Mouse (Mus musculus) liver, embryonic 11.5 days (tissue): Measurements from ENCODE around the gene Klhl8. TPM values are rescaled to one million over a fixed set of nuclear protein-coding genes. Genes with fewer than 3 reads are reported as not detected.

Experiments used
- ATAC-seq: fragments of 200-750 bp; cut with Nextera tagmentation; replicated peaks from 2 replicates; pipeline ENCODE4 v1.8.0; 2017; ENCODE audit warnings: moderate number of reproducible peaks, mild to moderate bottlenecking, moderate TSS enrichment, moderate library complexity; ENCODE audit not compliant: low FRiP score
- DNase-seq: peaks from one replicate; pipeline ENCODE4 v3.0.0-alpha.2; 2017; ENCODE audit warnings: low spot score
- H3K27ac ChIP-seq: fragments of 300-500 bp; sonication (generic); 2 replicates; pipeline ENCODE4 v1.5.1; 2014; ENCODE audit warnings: mild to moderate bottlenecking, low read depth, low read length, control low read depth
- H3K27me3 ChIP-seq: fragments of 300-500 bp; sonication (generic); replicated peaks from 2 replicates; pipeline ENCODE4 v1.6.1; 2014; ENCODE audit warnings: low read length, mixed read lengths; ENCODE audit not compliant: control insufficient read depth, insufficient read depth
- H3K36me3 ChIP-seq: fragments of 300-500 bp; sonication (generic); 2 replicates; pipeline ENCODE4 v1.6.1; 2014; ENCODE audit warnings: mild to moderate bottlenecking, low read length, moderate library complexity, mixed read lengths; ENCODE audit not compliant: control insufficient read depth, insufficient read depth
- H3K4me1 ChIP-seq: fragments of 300-500 bp; sonication (generic); replicated peaks from 2 replicates; pipeline ENCODE4 v1.6.1; 2014; ENCODE audit warnings: low read length, mixed read lengths; ENCODE audit not compliant: control insufficient read depth, insufficient read depth
- H3K4me2 ChIP-seq: fragments of 300-500 bp; sonication (generic); 2 replicates; pipeline ENCODE4 v1.6.1; 2014; ENCODE audit warnings: mild to moderate bottlenecking, control low read depth, moderate library complexity
- H3K4me3 ChIP-seq: fragments of 300-500 bp; sonication (generic); 2 replicates; pipeline ENCODE4 v1.5.1; 2014; ENCODE audit warnings: low read depth, low read length, control low read depth
- H3K9ac ChIP-seq: fragments of 300-500 bp; sonication (generic); 2 replicates; pipeline ENCODE4 v1.6.1; 2014; ENCODE audit warnings: low read depth, low read length, control low read depth
- H3K9me3 ChIP-seq: fragments of 300-500 bp; sonication (generic); 2 replicates; pipeline ENCODE4 v1.6.1; 2016; ENCODE audit warnings: low read length, inconsistent platforms, mixed read lengths; ENCODE audit not compliant: control insufficient read depth
- WGBS: fragments of 180-500 bp; shearing (Covaris S2); extraction: QIAGEN DNeasy Blood & Tissue Kit; methylation state at CpG from one replicate; pipeline ENCODE4 v1.1.7; 2014; 5-methylcytosine and 5-hydroxymethylcytosine counted together
- polyA plus RNA-seq: library from polyadenylated mRNA; unstranded; fragments of >200 nt; fragmentation: Nextera tagmentation; extraction: Ambion mirVana; gene quantifications from 2 replicates; pipeline ENCODE4 v1.2.1, GENCODE M21; 2014

The Klhl8 gene
- polyA plus RNA-seq, 1 experiment from 2014 or later: 4.5 TPM

GRCm38 (mm10) chr5:103846154-103846551, 64.9 kb downstream of the Klhl8 start:
- Histone ChIP-seq H3K4me3 (no peak overlapping the region), H3K4me2 (no peak overlapping the region), H3K9me3 (no peaks in the 10 kb centered on the region), H3K36me3 (peaks cover 22% of the 10 kb centered on the region; the same call in 1 of the 2 replicates), H3K27me3 (no peaks in the 10 kb centered on the region), H3K4me1 (no peaks in the 10 kb centered on the region), H3K9ac (no peak overlapping the region), H3K27ac (no peak overlapping the region)
- no peak for DNase-seq
- no peak for ATAC-seq
- WGBS: 90% methylated on average over 10 of the region's 10 CpGs

DNA sequence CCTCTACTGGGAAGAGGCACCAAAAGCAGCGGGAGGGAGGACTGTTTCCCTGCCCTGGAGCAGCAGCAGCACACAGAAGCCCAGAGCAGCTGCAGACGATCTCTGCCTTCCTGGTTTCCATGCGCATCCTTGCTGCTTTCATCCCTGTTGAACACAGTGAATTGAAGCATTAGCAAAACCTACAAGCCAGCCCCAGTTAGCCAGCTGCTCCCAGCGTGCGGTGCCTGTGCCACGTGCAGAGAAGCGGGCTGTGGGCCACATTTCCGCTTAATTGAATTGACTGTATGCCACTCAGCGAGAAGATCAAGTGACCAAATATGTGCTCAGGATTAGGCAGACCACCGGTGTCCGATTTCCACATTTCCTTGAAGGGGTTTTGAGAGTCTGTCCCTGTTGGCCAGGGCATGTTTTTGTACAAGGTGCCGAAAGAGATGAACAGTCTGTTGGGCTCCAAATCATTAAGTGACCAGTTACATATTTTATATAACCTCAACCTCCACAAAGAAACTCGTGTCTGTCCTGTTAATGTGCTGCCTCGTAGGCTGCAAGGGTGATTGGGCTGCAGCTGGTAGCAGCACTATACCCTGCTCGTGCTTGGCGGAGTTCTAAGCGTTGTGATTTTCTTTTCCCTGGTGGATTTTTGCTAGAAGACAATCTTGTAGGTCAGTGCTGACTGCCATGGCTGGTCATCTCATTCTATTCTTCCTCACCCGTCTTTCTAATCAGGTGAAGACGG, 65.5 kb downstream of the Klhl8 start:
- Histone ChIP-seq H3K27ac (no peak overlapping the region), H3K4me2 (no peak overlapping the region), H3K9me3 (no peaks in the 10 kb centered on the region), H3K27me3 (no peaks in the 10 kb centered on the region), H3K36me3 (peaks cover 25% of the 10 kb centered on the region; the same call in 1 of the 2 replicates), H3K9ac (no peak overlapping the region), H3K4me3 (no peak overlapping the region), H3K4me1 (no peaks in the 10 kb centered on the region)
- WGBS: 89% methylated on average over 19 of the region's 19 CpGs
- DNase-seq (no peak), ATAC-seq (no peak)

GRCm38 (mm10) chr5:103843938-103844337, 67.1 kb downstream of the Klhl8 start:
- DNase-seq (no peak), ATAC-seq (no peak)
- Histone ChIP-seq H3K4me3 (no peak overlapping the region), H3K4me1 (no peaks in the 10 kb centered on the region), H3K27ac (no peak overlapping the region), H3K4me2 (no peak overlapping the region), H3K27me3 (no peaks in the 10 kb centered on the region), H3K36me3 (peaks cover 22% of the 10 kb centered on the region; the same call in 1 of the 2 replicates), H3K9ac (no peak overlapping the region), H3K9me3 (no peaks in the 10 kb centered on the region)
- WGBS: 55% methylated on average over 1 of the region's 1 CpGs

- DNase-seq (no peak), ATAC-seq (no peak)
- Histone ChIP-seq H3K4me3 (no peak overlapping the region), H3K9me3 (no peaks in the 10 kb centered on the region), H3K27me3 (no peaks in the 10 kb centered on the region), H3K4me2 (no peak overlapping the region), H3K36me3 (peaks cover 11% of the 10 kb centered on the region; the same call in 1 of the 2 replicates), H3K9ac (no peak overlapping the region), H3K4me1 (no peaks in the 10 kb centered on the region), H3K27ac (no peak overlapping the region)
- WGBS: 86% methylated on average over 3 of the region's 3 CpGs
Measured at GRCm38 (mm10) chr5:103839265-103839626, 71.8 kb downstream of the Klhl8 start.

DNA sequence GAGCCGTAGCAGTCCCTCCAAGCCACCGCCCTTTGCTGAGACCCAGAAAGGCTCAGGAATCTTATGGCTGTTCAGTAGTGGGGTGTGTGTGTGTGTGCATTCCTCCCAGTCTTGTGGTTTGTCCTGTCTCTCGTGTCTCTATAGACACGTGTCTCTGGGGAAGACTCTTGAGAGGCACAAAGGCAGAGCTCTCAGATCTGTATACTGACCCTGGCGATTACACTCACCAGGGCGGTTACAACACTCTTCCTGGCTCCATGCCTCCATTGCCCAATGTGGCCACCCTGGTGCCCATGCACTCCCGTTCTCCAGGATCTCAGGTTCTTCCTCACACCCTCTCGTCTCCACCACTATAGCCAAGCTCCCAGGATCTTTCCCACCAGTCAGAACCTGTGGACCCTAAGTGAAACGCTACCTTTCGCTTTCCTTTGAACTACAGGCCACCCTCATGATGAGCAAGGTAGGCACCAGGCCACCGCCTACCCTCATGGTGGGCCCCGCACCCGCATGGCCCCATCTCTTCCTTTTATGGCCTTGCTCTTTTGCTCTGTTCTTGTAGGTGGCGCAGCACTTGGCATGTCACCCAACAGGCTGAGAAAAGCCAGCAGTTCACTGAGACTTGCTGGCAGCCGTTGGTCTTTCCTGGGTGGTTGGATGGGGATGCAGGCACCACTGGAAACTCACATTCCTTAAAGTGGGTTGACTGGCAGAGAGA, 72.4 kb downstream of the Klhl8 start:
- Histone ChIP-seq H3K27ac (no peak overlapping the region), H3K9me3 (no peaks in the 10 kb centered on the region), H3K4me1 (no peaks in the 10 kb centered on the region), H3K27me3 (no peaks in the 10 kb centered on the region), H3K4me2 (no peak overlapping the region), H3K36me3 (peaks cover 13% of the 10 kb centered on the region; the same call in 1 of the 2 replicates), H3K4me3 (no peak overlapping the region), H3K9ac (no peak overlapping the region)
- ATAC-seq: no peak
- WGBS: 89% methylated on average over 15 of the region's 15 CpGs
- no peak for DNase-seq

DNA sequence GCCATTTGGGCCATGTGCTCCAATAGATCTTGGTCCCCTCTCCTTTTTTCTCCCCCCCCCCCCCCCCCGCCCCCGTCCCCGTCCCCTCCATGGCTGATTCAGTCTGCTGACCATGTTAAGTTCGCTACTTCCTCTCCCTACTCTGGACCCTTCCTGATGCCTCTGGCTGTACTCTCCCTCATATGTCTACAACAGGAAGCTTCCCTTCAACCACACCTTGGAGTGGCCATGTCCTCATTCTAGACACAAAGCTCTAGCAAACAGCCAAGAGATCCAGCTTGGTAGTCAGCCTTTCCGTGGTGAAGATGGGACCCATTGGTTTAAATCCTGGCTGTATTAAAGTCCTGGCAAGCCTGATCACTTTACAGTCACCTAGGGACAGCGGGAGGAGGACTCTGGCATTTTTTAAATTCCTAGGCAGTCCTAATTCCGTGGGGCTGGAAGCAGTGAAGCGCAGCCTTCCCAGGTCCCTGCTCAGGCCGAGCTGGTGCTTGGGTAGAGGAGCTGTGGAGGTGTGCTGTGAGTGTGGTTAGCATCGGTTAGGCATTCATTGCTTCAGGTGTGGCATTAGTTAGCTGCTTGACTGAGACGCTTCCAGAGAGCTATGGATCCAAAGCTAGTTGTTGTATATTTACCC, 74.8 kb downstream of the Klhl8 start:
- H3K9ac ChIP-seq: no peak overlapping the region
- H3K4me1 ChIP-seq: no peaks in the 10 kb centered on the region
- H3K4me2 ChIP-seq: no peak overlapping the region
- WGBS: 77% methylated on average over 10 of the region's 11 CpGs
- H3K27ac ChIP-seq: no peak overlapping the region
- ATAC-seq (no peak), DNase-seq (no peak)
- no peaks in the 10 kb centered on the region for H3K9me3 ChIP-seq
- H3K36me3 ChIP-seq: peaks cover 17% of the 10 kb centered on the region; the same call in 1 of the 2 replicates
- H3K27me3 ChIP-seq: no peaks in the 10 kb centered on the region
- no peak overlapping the region for H3K4me3 ChIP-seq

DNA sequence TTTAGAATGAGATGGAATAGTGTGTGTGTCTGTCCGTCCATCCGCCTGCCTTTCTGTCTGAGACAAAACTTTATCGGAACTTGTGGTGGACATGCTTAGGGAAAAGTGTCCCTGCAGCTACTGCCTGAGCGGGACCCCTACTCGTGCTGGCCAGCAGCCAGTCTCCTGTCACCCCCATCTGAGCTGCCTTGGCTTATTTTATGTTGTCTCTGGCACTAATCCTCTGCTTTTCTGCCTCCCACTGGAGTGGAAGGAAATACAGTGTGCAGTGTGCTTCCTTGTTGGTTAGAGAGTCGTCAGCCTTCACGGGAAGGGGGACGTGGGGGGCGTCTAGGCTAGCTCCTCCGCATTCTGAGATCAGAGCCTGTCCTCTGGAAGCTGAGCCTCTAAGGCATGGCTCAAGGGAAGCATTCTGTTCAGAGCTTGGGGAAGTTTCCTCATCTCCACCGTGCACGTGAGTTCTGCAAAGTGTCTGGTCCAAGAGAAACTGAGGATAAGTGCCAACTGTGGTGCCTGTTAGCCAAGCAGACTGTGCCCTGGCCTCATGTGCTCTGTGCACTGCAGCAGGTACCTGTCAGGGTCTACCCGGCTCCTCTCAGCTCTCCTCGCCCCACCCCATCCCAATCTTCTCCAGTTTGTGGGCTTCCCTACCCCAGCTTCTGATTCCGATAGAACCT, 75.5 kb downstream of the Klhl8 start:
- Histone ChIP-seq H3K36me3 (peaks cover 15% of the 10 kb centered on the region; the same call in 1 of the 2 replicates), H3K27ac (no peak overlapping the region), H3K27me3 (no peaks in the 10 kb centered on the region), H3K4me3 (no peak overlapping the region), H3K9me3 (no peaks in the 10 kb centered on the region), H3K9ac (no peak overlapping the region), H3K4me2 (no peak overlapping the region), H3K4me1 (no peaks in the 10 kb centered on the region)
- WGBS: 86% methylated on average over 15 of the region's 15 CpGs
- no peak for ATAC-seq
- no peak for DNase-seq

DNA sequence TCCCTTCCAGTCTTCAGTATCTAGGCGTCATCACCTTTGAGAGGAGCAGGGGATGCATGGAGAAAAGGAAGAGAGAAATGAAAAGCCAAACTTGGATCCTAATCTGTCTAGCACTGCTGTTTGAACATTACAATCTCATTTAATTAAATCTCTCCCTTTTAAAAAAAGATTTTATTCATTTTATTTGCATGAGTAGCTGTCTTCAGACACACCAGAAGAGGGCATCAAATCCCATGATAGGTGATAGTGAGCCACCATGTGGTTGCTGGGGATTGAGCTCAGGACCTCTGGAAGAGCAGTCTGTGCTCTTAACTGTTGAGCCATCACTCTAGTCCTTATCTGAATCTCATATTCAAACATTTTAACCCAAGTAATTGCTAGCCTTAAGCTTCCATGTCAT, 80.2 kb downstream of the Klhl8 start:
- no peak overlapping the region for H3K9ac ChIP-seq
- no peak overlapping the region for H3K27ac ChIP-seq
- DNase-seq: no peak
- H3K4me2 ChIP-seq: no peak overlapping the region
- H3K4me1 ChIP-seq: no peaks in the 10 kb centered on the region
- no peak for ATAC-seq
- H3K36me3 ChIP-seq: peaks cover 17% of the 10 kb centered on the region; the same call in 1 of the 2 replicates
- H3K27me3 ChIP-seq: no peaks in the 10 kb centered on the region
- 80% methylated on average over 1 of the region's 1 CpGs for WGBS
- no peak overlapping the region for H3K4me3 ChIP-seq
- H3K9me3 ChIP-seq: no peaks in the 10 kb centered on the region
